Mouse (Mus musculus): ENCODE results near the gene Spag6. TPM values are rescaled to one million over a fixed set of nuclear protein-coding genes. Genes with fewer than 3 reads are reported as not detected.

Spag6 gene
- polyA plus RNA-seq (2012; rRNA removed) = 0.14 and 0.27 TPM in 2 replicates

DNA sequence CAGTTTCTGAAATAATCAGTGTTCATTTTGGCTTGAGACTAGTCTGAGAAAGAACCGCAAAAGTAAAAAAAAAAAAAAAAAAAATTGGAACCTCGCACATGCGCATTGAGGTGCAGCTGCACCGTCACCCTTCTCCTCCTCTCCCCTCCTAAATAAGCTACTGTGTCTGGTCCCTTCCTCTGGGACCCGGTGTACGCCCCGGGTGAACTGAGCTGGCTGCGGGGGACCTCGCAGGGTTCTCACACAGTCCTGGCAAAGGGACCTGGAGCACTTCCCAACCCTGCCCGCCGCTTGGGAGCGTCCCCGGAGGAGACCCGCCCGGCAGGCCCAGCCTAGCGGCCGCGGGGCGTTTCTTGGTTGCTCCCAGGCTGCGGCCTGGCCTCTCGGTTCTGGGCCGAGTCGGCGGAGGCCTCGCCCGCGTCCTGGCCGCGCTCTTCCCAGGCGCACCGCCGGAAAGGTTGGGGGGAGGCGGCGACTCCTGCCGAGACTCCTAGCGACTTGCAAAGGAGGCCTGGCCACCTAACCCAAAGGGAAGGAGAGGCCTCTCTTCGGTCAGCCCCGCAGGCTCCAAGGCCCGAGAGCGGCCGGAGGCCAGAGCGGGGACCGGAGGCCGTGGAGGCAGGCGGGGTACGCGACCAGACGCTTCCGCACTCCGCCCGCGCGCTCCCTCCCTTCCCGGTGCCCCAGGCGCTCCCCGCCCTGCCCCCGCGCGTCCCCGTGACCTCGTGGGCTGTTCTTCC, at the start of gene Spag6:
Gene Spag6, plus strand, starts transcription at position 162 of the 740 bp plus-strand sequence.
- WGBS = under 1% methylated on average over 60 of the region's 61 CpGs
- TF ChIP-seq POLR2A (IDR thresholded peaks at IDR 0.05; ENCODE audit: low read depth, low read length) (no peak), CTCF (conservative IDR thresholded peaks at IDR 0.05; ENCODE audit: insufficient read depth, insufficient read length, low read depth, low read length) (no peak)
- Histone ChIP-seq H3K27ac (ENCODE audit: insufficient read depth, low read depth, low read length) (peak within 1 kb of the TSS; percentile 58), H3K4me1 (ENCODE audit: control insufficient read depth, insufficient read depth, low read length) (no peaks in the 10 kb centered on the region; the same call in 1 of the 2 replicates), H3K27me3 (replicated peaks; ENCODE audit: control insufficient read depth, insufficient read depth, low read length) (peaks cover 26% of the 10 kb centered on the region), H3K36me3 (ENCODE audit: control insufficient read depth, insufficient read depth, low read length) (no peaks in the 10 kb centered on the region), H3K4me3 (ENCODE audit: insufficient read depth, low read depth, low read length) (peak within 1 kb of the TSS; percentile 57)
- peak; percentile 80 for DNase-seq

DNA sequence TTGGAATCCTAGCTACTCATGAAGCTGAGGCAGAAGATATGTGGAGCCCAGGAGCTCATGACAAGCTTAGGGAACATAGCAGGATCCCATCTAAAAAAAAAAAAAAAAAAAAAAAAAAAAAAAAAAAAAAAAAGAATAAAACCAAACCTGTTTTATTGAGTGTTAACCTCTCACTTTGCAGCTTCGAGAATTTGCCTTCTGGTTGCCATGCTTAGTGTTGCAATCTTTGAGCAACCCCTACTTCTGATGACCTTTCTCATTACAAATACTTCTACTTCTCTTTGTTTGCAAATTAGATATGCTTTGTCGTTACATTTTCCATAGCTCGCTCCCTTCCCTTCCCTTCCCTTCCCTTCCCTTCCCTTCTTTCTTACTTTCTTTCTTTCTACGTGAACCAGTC, 45.3 kb upstream of the Spag6 start:
- WGBS = 77% methylated on average over 4 of the region's 4 CpGs
- Histone ChIP-seq H3K4me3 (ENCODE audit: insufficient read depth, low read depth, low read length) (no peak overlapping the region), H3K27ac (ENCODE audit: insufficient read depth, low read depth, low read length) (no peak overlapping the region), H3K27me3 (replicated peaks; ENCODE audit: control insufficient read depth, insufficient read depth, low read length) (no peaks in the 10 kb centered on the region; the same call in 1 of the 2 replicates), H3K36me3 (ENCODE audit: control insufficient read depth, insufficient read depth, low read length) (no peaks in the 10 kb centered on the region), H3K4me1 (ENCODE audit: control insufficient read depth, insufficient read depth, low read length) (no peaks in the 10 kb centered on the region)
- no peak for TF ChIP-seq CTCF (conservative IDR thresholded peaks at IDR 0.05; ENCODE audit: insufficient read depth, insufficient read length, low read depth, low read length)
- TF ChIP-seq POLR2A (IDR thresholded peaks at IDR 0.05; ENCODE audit: low read depth, low read length) = no peak
- DNase-seq = no peak

DNA sequence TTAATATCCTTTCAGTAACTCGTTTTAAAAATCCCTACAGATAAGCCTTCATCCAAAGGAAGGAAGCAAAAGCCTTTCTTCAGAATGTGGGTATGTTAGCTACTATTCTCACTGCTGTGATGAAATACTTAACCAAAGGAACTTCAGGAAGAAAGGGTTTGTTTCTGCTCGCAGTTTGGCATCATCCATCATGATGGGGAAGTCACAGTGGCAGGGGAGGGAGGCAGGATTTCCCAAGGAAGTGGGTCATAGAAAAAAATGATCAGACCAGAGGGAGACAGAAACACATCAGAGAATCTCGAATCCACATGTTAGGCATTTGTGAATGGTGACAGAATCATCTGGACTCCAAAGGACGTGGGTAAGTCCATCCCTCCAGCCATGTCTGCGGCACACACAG, 39.0 kb upstream of the Spag6 start:
- H3K4me1 ChIP-seq (ENCODE audit: control insufficient read depth, insufficient read depth, low read length) = no peaks in the 10 kb centered on the region
- no peak overlapping the region for H3K4me3 ChIP-seq (ENCODE audit: insufficient read depth, low read depth, low read length)
- WGBS = 62% methylated on average over 5 of the region's 5 CpGs
- no peaks in the 10 kb centered on the region; the same call in 1 of the 2 replicates for H3K27me3 ChIP-seq (replicated peaks; ENCODE audit: control insufficient read depth, insufficient read depth, low read length)
- no peaks in the 10 kb centered on the region for H3K36me3 ChIP-seq (ENCODE audit: control insufficient read depth, insufficient read depth, low read length)
- H3K27ac ChIP-seq (ENCODE audit: insufficient read depth, low read depth, low read length) = no peak overlapping the region
- peak; percentile 58 for DNase-seq
- no peak for TF ChIP-seq POLR2A (IDR thresholded peaks at IDR 0.05; ENCODE audit: low read depth, low read length)
- no peak for TF ChIP-seq CTCF (conservative IDR thresholded peaks at IDR 0.05; ENCODE audit: insufficient read depth, insufficient read length, low read depth, low read length)

DNA sequence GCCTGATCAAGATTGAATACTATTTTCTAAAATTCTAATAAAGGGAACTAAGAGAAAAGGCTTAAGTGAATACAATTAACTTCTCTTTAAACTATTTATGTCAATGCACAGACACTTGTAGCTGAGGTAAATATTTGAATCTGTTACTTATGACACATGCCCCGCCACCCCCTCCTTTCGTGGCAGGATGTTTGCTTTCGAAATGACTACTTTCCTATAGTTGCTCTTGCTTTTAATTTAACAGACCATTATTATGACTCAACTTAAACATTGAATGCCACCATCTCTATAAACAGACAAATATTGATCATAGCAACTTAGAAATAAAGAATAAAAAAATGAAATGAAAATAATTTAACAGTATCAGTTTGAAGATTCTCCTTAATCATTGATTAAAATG, 29.8 kb upstream of the Spag6 start:
- Histone ChIP-seq H3K36me3 (ENCODE audit: control insufficient read depth, insufficient read depth, low read length) (no peaks in the 10 kb centered on the region), H3K4me3 (ENCODE audit: insufficient read depth, low read depth, low read length) (no peak overlapping the region), H3K4me1 (ENCODE audit: control insufficient read depth, insufficient read depth, low read length) (no peaks in the 10 kb centered on the region), H3K27ac (ENCODE audit: insufficient read depth, low read depth, low read length) (no peak overlapping the region), H3K27me3 (replicated peaks; ENCODE audit: control insufficient read depth, insufficient read depth, low read length) (no peaks in the 10 kb centered on the region)
- 87% methylated on average over 3 of the region's 3 CpGs for WGBS
- DNase-seq = no peak
- TF ChIP-seq CTCF (conservative IDR thresholded peaks at IDR 0.05; ENCODE audit: insufficient read depth, insufficient read length, low read depth, low read length) (no peak), POLR2A (IDR thresholded peaks at IDR 0.05; ENCODE audit: low read depth, low read length) (no peak)

DNA sequence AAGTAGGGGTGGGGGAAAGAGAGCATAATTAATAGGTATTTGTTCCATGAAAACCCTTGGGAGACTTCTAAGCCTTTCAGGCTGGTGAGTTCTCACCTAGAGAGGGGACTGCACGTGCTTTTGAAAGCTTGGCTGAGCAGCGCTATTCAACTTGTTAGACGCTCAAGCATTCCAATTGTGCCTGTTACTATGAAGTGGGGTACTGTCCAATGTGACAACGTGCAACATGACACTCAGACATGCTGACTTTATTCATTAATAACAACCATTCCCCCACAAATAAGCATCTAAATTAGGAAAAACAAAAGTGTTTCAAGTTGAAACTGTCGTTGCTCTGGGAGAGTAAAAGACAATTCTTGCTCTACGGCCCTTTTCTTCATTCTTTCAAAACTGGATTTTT, 22.8 kb upstream of the Spag6 start:
- DNase-seq = no peak
- Histone ChIP-seq H3K27me3 (replicated peaks; ENCODE audit: control insufficient read depth, insufficient read depth, low read length) (no peaks in the 10 kb centered on the region), H3K27ac (ENCODE audit: insufficient read depth, low read depth, low read length) (no peak overlapping the region), H3K4me3 (ENCODE audit: insufficient read depth, low read depth, low read length) (no peak overlapping the region), H3K36me3 (ENCODE audit: control insufficient read depth, insufficient read depth, low read length) (no peaks in the 10 kb centered on the region; the same call in 1 of the 2 replicates), H3K4me1 (ENCODE audit: control insufficient read depth, insufficient read depth, low read length) (no peaks in the 10 kb centered on the region; the same call in 1 of the 2 replicates)
- WGBS = 85% methylated on average over 6 of the region's 6 CpGs
- no peak for TF ChIP-seq POLR2A (IDR thresholded peaks at IDR 0.05; ENCODE audit: low read depth, low read length)
- no peak for TF ChIP-seq CTCF (conservative IDR thresholded peaks at IDR 0.05; ENCODE audit: insufficient read depth, insufficient read length, low read depth, low read length)

DNA sequence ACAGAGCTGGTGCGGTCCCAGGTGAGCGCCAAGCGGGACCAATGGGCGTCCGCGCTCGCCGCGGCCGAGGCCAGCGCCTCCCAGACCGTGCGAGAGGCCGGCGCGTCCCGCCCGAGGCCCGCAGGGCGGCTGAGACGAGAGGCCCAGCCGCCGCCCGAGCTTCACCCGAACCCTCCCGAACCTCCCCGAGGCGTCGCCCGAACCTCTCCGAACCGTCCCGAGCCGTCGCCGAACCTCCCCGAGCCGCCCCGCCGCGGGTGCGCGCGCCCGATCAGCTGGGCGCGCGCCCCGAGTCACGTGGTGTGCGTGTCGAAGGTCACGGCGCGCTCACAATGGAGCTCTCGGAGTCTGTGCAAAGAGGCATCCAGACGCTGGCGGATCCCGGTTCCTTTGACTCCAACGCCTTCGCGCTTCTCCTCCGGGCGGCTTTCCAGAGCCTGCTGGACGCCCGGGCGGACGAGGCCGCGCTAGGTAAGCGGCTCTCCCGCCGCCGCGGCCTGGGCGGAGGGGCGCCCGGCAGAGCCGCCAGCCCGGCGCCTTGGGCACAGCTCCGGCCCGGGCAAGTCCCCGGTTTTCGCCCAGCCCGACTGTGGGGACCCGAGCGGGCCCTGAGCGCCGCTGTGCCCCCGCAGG, 21.6 kb upstream of the Spag6 start, which contains the start of gene Commd3:
Gene Commd3, plus strand, starts transcription at position 252 of the 633 bp plus-strand sequence.
- peak; percentile 97 for DNase-seq
- peak within 1 kb of the TSS; percentile 92 for H3K27ac ChIP-seq (ENCODE audit: insufficient read depth, low read depth, low read length)
- no peak for TF ChIP-seq CTCF (conservative IDR thresholded peaks at IDR 0.05; ENCODE audit: insufficient read depth, insufficient read length, low read depth, low read length)
- TF ChIP-seq POLR2A (IDR thresholded peaks at IDR 0.05; ENCODE audit: low read depth, low read length) = peak; percentile 40
- no peaks in the 10 kb centered on the region; the same call in 1 of the 2 replicates for H3K4me1 ChIP-seq (ENCODE audit: control insufficient read depth, insufficient read depth, low read length)
- no peaks in the 10 kb centered on the region for H3K27me3 ChIP-seq (replicated peaks; ENCODE audit: control insufficient read depth, insufficient read depth, low read length)
- H3K36me3 ChIP-seq (ENCODE audit: control insufficient read depth, insufficient read depth, low read length) = no peaks in the 10 kb centered on the region; the same call in 1 of the 2 replicates
- peak within 1 kb of the TSS; percentile 91 for H3K4me3 ChIP-seq (ENCODE audit: insufficient read depth, low read depth, low read length)
- WGBS = 1% methylated on average over 91 of the region's 91 CpGs

DNA sequence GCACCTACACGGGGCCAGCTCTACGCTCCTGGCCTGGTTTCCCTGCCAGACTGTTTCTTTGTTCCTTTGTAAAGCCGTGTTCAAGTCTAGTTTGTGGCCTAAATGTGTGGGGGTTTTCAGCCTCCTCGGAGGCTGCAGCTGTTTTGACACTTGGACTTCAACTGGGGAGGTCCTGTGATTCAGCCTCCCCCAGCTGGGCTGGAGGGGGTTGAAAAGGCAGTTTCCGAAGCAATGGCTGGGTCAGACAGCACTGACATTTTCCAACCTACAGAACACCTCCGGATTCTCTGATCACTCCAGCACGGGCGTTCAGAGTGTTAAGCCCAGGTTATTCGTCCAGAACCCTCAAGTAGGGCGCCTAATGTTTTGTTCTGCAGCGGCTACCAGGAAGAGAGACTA, 21.1 kb upstream of the Spag6 start:
- no peaks in the 10 kb centered on the region; the same call in 1 of the 2 replicates for H3K36me3 ChIP-seq (ENCODE audit: control insufficient read depth, insufficient read depth, low read length)
- no peak for TF ChIP-seq CTCF (conservative IDR thresholded peaks at IDR 0.05; ENCODE audit: insufficient read depth, insufficient read length, low read depth, low read length)
- no peak for TF ChIP-seq POLR2A (IDR thresholded peaks at IDR 0.05; ENCODE audit: low read depth, low read length)
- H3K4me1 ChIP-seq (ENCODE audit: control insufficient read depth, insufficient read depth, low read length) = no peaks in the 10 kb centered on the region; the same call in 1 of the 2 replicates
- H3K27me3 ChIP-seq (replicated peaks; ENCODE audit: control insufficient read depth, insufficient read depth, low read length) = no peaks in the 10 kb centered on the region; the same call in 1 of the 2 replicates
- peak overlapping the region; percentile 92 for H3K27ac ChIP-seq (ENCODE audit: insufficient read depth, low read depth, low read length)
- DNase-seq = no peak
- WGBS = 1% methylated on average over 11 of the region's 11 CpGs
- peak overlapping the region; percentile 91 for H3K4me3 ChIP-seq (ENCODE audit: insufficient read depth, low read depth, low read length)
